Mouse (Mus musculus) midbrain, embryonic 11.5 days (tissue): ENCODE measurements at regions not wholly inside any gene's neighbourhood (a gene's known extent, or its start where the extent isn't known, plus 50 kb on each side); places are given as distances from the start of the nearest gene placed in this dataset.

Experiments used
- ATAC-seq: fragments of 200-750 bp; cut with Nextera tagmentation; 2 replicates; pipeline ENCODE4 v1.8.0; 2017; ENCODE audit warnings: moderate TSS enrichment, moderate library complexity; ENCODE audit not compliant: low FRiP score
- DNase-seq: peaks from one replicate; pipeline ENCODE4 v3.0.0; 2015; ENCODE audit warnings: low spot score; ENCODE audit errors: missing footprints
- H3K27ac ChIP-seq: fragments of 300-500 bp; sonication (generic); 2 replicates; pipeline ENCODE4 v1.5.1; 2014; ENCODE audit warnings: low read depth, low read length
- H3K27me3 ChIP-seq: fragments of 300-500 bp; sonication (generic); 2 replicates; pipeline ENCODE4 v1.6.1; 2014; ENCODE audit warnings: mild to moderate bottlenecking, low read length, moderate library complexity, mixed read lengths; ENCODE audit not compliant: control insufficient read depth, insufficient read depth
- H3K36me3 ChIP-seq: fragments of 300-500 bp; sonication (generic); 2 replicates; pipeline ENCODE4 v1.6.1; 2014; ENCODE audit warnings: mild to moderate bottlenecking, low read length, moderate library complexity, mixed read lengths; ENCODE audit not compliant: control insufficient read depth, insufficient read depth
- H3K4me1 ChIP-seq: fragments of 300-500 bp; sonication (generic); 2 replicates; pipeline ENCODE4 v1.6.1; 2014; ENCODE audit warnings: low read length; ENCODE audit not compliant: control insufficient read depth, insufficient read depth
- H3K4me2 ChIP-seq: fragments of 300-500 bp; sonication (generic); 2 replicates; pipeline ENCODE4 v1.6.1; 2014; ENCODE audit warnings: mild to moderate bottlenecking, moderate library complexity
- H3K4me3 ChIP-seq: fragments of 300-500 bp; sonication (generic); 2 replicates; pipeline ENCODE4 v1.5.1; 2014; ENCODE audit warnings: low read depth, low read length
- H3K9ac ChIP-seq: fragments of 300-500 bp; sonication (generic); 2 replicates; pipeline ENCODE4 v1.6.1; 2014; ENCODE audit warnings: low read length
- H3K9me3 ChIP-seq: fragments of 300-500 bp; sonication (generic); 2 replicates; pipeline ENCODE4 v1.6.1; 2016; ENCODE audit warnings: low read length; ENCODE audit not compliant: control insufficient read depth
- WGBS: fragments of 180-500 bp; shearing (Covaris S2); extraction: QIAGEN DNeasy Blood & Tissue Kit; methylation state at CpG from one replicate; pipeline ENCODE4 v1.1.7; 2014; 5-methylcytosine and 5-hydroxymethylcytosine counted together

DNA sequence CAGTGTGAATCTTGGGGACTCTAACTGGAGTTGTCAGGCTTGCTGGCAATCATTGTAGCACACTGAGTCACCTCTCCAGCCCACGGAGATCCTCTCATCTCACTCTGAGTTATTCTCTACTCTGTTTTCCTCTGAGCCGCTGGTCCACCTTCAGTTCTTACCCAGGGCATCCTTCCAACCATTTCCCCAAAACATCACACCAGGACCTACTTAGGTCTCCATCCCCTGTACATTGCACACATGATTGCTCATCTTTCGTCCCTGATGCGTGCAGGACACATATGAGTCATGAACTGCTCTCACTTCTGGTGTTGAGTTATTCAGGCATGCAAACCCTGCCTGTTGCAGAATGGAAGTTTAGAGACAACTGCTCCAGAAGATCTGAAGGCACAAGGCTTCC is 326.1 kb upstream of the Npvf start:
- no peak overlapping the region for H3K27ac ChIP-seq

DNA sequence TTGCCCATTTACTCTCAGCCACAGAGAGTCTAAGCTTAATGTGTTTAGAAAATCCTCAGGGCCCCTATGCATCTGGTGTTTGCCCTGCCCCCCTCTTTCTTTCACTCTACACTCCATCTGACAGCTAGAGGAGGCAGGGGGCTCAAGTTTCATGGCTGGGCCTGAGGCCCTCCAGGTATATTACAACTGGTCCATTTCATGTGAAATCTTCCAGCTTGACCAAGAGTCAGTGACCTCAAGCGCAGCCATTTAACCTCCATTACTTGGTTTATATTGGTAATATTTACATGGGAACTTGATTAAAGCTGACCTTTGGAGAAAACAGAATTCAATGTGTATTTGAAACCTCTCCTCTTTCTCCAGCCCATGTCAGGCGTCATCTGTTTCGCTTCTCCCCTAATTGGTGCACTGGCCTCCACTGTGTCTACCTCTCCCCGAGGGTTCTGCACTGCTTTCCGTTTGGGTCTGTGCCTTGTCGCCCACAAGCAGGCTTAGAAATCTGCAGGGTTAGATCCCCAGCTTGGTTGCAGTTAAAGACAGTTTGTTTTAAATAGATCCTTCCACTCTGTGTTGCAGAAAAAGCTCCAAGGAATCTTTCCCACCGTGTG is 327.6 kb upstream of the Npvf start:
- H3K4me1 ChIP-seq: peaks cover 22% of the 10 kb centered on the region

More for the DNA sequence above, 326.1 kb upstream of the Npvf start:
- Histone ChIP-seq H3K4me1 (peaks cover 22% of the 10 kb centered on the region), H3K4me2 (no peak overlapping the region), H3K9ac (no peak overlapping the region), H3K36me3 (no peaks in the 10 kb centered on the region), H3K4me3 (no peak overlapping the region), H3K9me3 (no peaks in the 10 kb centered on the region), H3K27me3 (no peaks in the 10 kb centered on the region; the same call in 1 of the 2 replicates)
- ATAC-seq: no peak
- WGBS: 93% methylated on average over 4 of the region's 4 CpGs
- no peak for DNase-seq

DNA sequence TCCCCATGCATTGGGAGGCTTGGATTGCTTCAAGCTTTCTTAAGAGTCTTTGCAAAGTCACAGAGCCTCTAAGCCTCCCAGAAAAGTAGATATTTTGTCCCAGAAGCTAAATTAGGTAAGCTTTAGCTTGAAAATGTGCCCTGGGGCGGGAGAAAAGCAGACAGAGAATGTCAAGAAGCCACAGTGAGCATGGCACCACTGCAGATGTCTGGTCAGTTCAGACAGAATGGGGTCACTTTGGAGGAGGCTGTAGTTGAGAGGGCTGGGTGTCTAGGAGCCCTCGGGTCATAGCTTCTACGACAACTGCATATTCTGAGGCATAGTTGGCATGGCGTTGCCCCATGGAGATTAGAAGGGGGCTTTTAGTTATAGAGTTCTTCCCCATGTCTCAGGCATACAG is 328.6 kb upstream of the Npvf start:
- H3K9me3 ChIP-seq: no peaks in the 10 kb centered on the region
- no peak overlapping the region for H3K4me2 ChIP-seq
- H3K36me3 ChIP-seq: no peaks in the 10 kb centered on the region
- H3K27ac ChIP-seq: 0 out of 2 replicates have a peak overlapping the region, but pooled peaks have one; percentile 10
- WGBS: 79% methylated on average over 4 of the region's 4 CpGs
- H3K9ac ChIP-seq: no peak overlapping the region
- H3K4me3 ChIP-seq: no peak overlapping the region
- H3K4me1 ChIP-seq: peaks cover 22% of the 10 kb centered on the region
- ATAC-seq (no peak), DNase-seq (no peak)
- H3K27me3 ChIP-seq: no peaks in the 10 kb centered on the region; the same call in 1 of the 2 replicates

More for the DNA sequence above, 327.6 kb upstream of the Npvf start:
- H3K9ac ChIP-seq: no peak overlapping the region
- H3K27ac ChIP-seq: no peak overlapping the region
- WGBS: 61% methylated on average over 7 of the region's 7 CpGs
- no peak overlapping the region for H3K4me3 ChIP-seq
- no peaks in the 10 kb centered on the region; the same call in 1 of the 2 replicates for H3K27me3 ChIP-seq
- H3K4me2 ChIP-seq: no peak overlapping the region
- ATAC-seq (no peak), DNase-seq (no peak)
- H3K36me3 ChIP-seq: no peaks in the 10 kb centered on the region
- H3K9me3 ChIP-seq: no peaks in the 10 kb centered on the region

DNA sequence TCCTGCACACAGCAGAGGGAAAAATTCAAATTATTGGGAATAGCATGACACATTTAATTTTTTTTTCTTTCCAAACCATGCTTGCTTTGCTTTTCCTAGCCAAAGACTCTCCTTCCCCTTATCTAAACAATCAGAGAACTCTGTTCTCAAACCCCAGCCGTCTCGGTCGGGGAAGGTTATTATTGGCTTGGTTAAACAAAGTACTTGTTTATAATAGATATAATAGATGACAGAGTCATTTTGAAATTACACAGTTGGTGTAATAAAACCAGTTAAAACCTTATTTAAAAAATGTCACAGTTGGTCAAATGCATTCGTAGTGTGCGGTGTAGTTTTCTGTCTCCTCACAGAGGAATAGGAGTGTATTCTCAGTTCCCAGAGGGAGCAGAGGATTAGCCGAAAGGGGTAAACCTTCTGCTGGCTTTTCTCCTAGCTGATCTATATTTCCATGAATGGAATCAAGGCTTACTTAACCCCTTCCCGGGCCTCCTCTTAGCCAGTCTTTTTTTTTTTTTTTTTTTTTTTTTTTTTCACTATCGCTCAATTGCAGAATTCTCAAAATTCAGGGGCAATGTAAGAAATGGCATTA is 329.4 kb upstream of the Npvf start:
- Histone ChIP-seq H3K9me3 (no peaks in the 10 kb centered on the region), H3K36me3 (no peaks in the 10 kb centered on the region), H3K4me3 (no peak overlapping the region), H3K9ac (no peak overlapping the region), H3K4me1 (peaks cover 22% of the 10 kb centered on the region), H3K27ac (no peak overlapping the region; the same call in 1 of the 2 replicates), H3K27me3 (no peaks in the 10 kb centered on the region; the same call in 1 of the 2 replicates), H3K4me2 (no peak overlapping the region)
- 25% methylated on average over 8 of the region's 8 CpGs for WGBS
- DNase-seq: peak; percentile 87
- no peak for ATAC-seq

DNA sequence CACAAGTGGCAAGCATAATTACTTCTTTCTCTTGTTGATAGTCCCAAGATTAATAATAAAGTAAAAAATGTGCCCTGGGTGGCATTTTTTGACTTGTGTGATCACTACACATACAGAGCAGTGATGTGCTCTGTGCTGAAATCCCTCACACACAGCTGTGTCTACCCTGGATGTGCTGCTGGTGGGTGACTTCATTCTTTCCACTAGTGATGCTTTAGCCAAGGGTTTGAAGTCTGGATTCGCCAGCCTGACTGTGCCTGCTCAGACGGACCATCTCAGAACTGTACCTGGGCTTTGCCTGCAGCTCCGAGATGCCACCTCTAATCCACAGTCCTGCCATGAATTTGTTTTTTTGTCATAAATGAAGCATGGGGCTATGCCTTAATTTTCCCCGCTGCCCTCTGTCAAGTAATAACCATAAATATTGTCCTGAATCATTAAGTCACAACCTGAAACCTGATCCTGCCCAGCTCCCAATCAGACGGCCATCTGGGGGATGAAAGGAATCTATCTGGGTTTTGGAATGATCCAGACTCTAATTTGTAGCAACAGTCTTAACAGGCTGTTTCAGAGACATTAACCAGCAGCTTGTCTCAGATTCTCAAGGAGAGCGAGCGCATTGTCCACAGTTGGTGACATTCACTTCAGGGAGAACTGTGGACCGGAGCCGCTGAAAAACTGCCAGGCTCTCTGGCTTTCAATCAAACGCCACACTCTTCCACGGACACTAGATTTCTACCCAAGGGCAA is 330.1 kb upstream of the Npvf start:
- H3K27ac ChIP-seq: no peak overlapping the region
- no peaks in the 10 kb centered on the region; the same call in 1 of the 2 replicates for H3K27me3 ChIP-seq
- H3K9me3 ChIP-seq: no peaks in the 10 kb centered on the region
- WGBS: 74% methylated on average over 11 of the region's 11 CpGs
- H3K36me3 ChIP-seq: no peaks in the 10 kb centered on the region
- H3K9ac ChIP-seq: 0 out of 2 replicates have a peak overlapping the region, but pooled peaks have one; percentile 1
- peaks cover 22% of the 10 kb centered on the region for H3K4me1 ChIP-seq
- no peak overlapping the region for H3K4me2 ChIP-seq
- H3K4me3 ChIP-seq: no peak overlapping the region
- no peak for DNase-seq
- ATAC-seq: 0 out of 2 replicates have a peak, but pooled peaks have one; percentile 27

DNA sequence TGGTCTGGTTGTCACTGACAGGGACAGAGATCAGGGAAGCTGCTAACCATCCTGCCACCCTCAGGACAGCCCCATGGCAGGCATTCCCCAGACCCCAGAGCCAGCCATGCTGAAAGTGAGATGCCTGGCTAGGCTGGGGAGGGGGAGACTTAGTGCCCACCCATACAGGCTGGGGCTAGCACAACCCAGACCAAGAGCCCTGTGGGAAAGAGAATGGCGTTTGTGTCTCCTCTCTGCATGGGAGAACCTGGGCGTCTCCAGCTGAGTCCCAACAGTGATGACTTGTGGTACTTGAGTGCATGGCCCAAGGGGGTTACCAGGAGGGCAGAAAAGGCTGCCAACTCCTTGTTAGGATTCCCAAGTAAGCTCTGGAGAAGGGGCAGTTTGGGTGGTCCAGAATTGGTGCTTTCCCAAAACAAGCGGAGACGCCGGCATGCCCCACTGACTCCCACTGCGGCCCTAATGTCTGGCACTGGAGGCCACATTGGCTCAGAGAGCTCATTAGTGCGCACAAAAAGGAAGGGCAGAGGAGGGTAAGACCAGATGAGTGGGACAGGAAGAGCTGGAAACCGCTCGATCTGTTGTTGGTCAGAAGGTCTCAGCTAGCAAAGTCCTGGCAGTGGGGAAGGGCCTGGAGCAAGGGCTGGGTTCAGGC is 332.2 kb upstream of the Npvf start:
- DNase-seq: no peak
- no peak overlapping the region for H3K4me2 ChIP-seq
- H3K27ac ChIP-seq: no peak overlapping the region
- no peaks in the 10 kb centered on the region for H3K27me3 ChIP-seq
- no peak overlapping the region for H3K9ac ChIP-seq
- H3K4me3 ChIP-seq: no peak overlapping the region
- WGBS: 79% methylated on average over 9 of the region's 9 CpGs
- no peak for ATAC-seq
- peaks cover 19% of the 10 kb centered on the region for H3K4me1 ChIP-seq
- no peaks in the 10 kb centered on the region for H3K36me3 ChIP-seq
- H3K9me3 ChIP-seq: no peaks in the 10 kb centered on the region

DNA sequence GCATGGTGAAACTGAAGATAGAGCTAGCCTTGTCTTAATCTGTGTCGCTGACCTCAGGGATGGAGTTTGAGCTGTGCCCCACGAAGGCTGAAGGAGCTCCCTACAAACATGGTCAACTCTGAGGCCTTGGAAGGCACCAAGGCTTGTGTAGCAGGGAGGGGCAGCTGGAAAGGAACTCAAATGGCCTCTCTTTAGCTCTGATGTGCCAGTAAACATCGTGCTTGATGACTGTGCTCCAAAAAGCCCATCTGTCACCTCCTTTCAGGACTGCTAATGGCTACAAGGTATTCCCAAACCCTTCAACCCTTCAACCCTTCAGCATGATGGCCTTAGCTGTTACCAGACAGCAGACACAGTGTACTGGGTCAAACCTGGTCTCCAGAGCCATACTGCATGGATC is 334.3 kb upstream of the Npvf start:
- no peaks in the 10 kb centered on the region for H3K9me3 ChIP-seq
- H3K4me2 ChIP-seq: no peak overlapping the region
- ATAC-seq: no peak
- no peak overlapping the region for H3K9ac ChIP-seq
- H3K36me3 ChIP-seq: no peaks in the 10 kb centered on the region
- no peaks in the 10 kb centered on the region for H3K27me3 ChIP-seq
- WGBS: 83% methylated on average over 3 of the region's 3 CpGs
- H3K27ac ChIP-seq: no peak overlapping the region
- no peak overlapping the region for H3K4me3 ChIP-seq
- no peak for DNase-seq
- H3K4me1 ChIP-seq: peaks cover 11% of the 10 kb centered on the region

DNA sequence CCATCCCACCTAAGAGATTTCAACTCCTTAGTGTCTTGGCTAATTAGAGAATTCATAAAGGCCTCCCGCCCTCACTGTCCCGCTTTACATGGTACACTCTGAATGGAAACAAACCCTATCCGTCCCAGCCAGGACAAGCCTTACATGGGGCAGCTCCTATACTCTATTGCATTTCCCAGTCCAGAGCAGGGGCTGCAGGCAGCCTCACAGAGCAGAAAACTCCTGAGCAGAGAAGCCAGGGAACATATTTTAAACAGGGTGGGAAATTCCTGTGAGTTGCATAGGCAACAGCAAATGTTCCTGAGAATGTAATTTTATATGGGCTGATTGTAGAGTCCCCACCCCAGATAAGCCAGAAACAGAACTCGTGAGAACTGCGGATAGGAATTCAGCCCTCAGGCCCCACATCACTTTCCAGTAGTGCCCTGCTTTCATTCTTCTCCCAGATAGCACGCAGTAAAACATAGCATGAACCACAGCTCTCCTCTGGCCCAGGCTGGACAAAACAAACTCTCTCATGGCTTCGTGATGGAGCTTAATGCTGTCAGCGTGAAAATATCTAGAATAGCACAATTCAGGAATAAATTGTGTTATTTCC is 337.4 kb upstream of the Npvf start:
- Histone ChIP-seq H3K9ac (no peak overlapping the region), H3K4me2 (no peak overlapping the region), H3K27me3 (no peaks in the 10 kb centered on the region), H3K27ac (no peak overlapping the region), H3K4me3 (no peak overlapping the region), H3K9me3 (no peaks in the 10 kb centered on the region), H3K4me1 (no peaks in the 10 kb centered on the region), H3K36me3 (no peaks in the 10 kb centered on the region)
- ATAC-seq (no peak), DNase-seq (no peak)
- 80% methylated on average over 8 of the region's 8 CpGs for WGBS
